Mouse (Mus musculus): ENCODE measurements around the gene B3gat3.

DNA sequence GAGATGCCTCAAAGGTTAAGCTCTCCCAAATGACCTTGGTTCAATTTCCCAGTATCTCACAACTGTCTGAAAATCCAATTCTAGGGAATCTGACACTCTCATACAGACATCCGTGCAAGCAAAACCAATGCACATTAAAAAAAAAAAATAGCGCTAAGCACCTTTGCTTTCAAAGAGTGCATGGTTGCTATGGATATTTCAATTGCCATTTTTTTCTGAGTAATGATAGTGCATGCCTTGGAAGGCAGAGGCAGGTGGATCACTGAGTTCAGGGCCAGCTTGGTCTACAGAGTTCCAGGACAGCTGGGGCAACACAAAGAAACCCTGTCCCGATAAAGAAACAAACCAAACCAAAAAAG lies 39.2 kb upstream of the B3gat3 start:
- TF ChIP-seq CTCF (IDR thresholded peaks at IDR 0.05; ENCODE audit: borderline replicate concordance, insufficient read depth, low read length) (no peak), POLR2A (IDR thresholded peaks at IDR 0.05; ENCODE audit: low read depth, low read length) (no peak)

Measured in embryonic fibroblast, embryonic 13.5 days (primary cell).